Mouse (Mus musculus): ENCODE data around the gene Kdm5a. TPM values are rescaled to one million over a fixed set of nuclear protein-coding genes. Genes with fewer than 3 reads are reported as not detected.

The Kdm5a gene
- 13.7 and 15.9 TPM in 2 replicates for polyA plus RNA-seq (2015; fragmentation: Nextera tagmentation; extraction: Ambion mirVana)

- Histone ChIP-seq H3K4me2 (peak within 1 kb of the TSS; percentile 80), H3K27ac (replicated peaks) (peak within 1 kb of the TSS; percentile 94), H3K4me1 (replicated peaks) (peaks cover 24% of the 10 kb centered on the region), H3K36me3 (replicated peaks) (peaks cover 24% of the 10 kb centered on the region), H3K4me3 (replicated peaks) (peak within 1 kb of the TSS; percentile 99), H3K27me3 (no peaks in the 10 kb centered on the region), H3K9ac (peak within 1 kb of the TSS; percentile 88), H3K9me3 (replicated peaks) (no peaks in the 10 kb centered on the region)
- peak; percentile 96 for ATAC-seq (ENCODE audit: insufficient read depth)
- WGBS (ENCODE audit: insufficient replicate concordance), result under 1% methylated on average over 71 of the region's 71 CpGs
These were observed at the start of gene Kdm5a, which contains the start of gene Ccdc77 for GRCm38 (mm10) chr6:120363688-120364522. Gene Kdm5a (plus strand): TSS chr6:120364124. Gene Ccdc77 (minus strand): TSS chr6:120364374.

- ATAC-seq (ENCODE audit: insufficient read depth), result no peak
These were observed 45.5 kb upstream of the Kdm5a start for GRCm38 (mm10) chr6:120318303-120318940.

GRCm38 (mm10) chr6:120319129-120319528 lies 44.8 kb upstream of the Kdm5a start:
- no peaks in the 10 kb centered on the region for H3K9me3 ChIP-seq (replicated peaks)
- WGBS (ENCODE audit: insufficient replicate concordance), result 77% methylated on average over 9 of the region's 9 CpGs
- H3K4me3 ChIP-seq (replicated peaks), result no peak overlapping the region
- H3K27me3 ChIP-seq, result no peaks in the 10 kb centered on the region
- H3K4me2 ChIP-seq, result no peak overlapping the region
- no peak overlapping the region for H3K9ac ChIP-seq
- H3K27ac ChIP-seq (replicated peaks), result no peak overlapping the region
- no peak for ATAC-seq (ENCODE audit: insufficient read depth)
- H3K4me1 ChIP-seq (replicated peaks), result no peaks in the 10 kb centered on the region
- peaks cover 8% of the 10 kb centered on the region for H3K36me3 ChIP-seq (replicated peaks)

More at GRCm38 (mm10) chr6:120318303-120318940, 45.5 kb upstream of the Kdm5a start:
- no peak overlapping the region for H3K9ac ChIP-seq
- H3K27me3 ChIP-seq, result no peaks in the 10 kb centered on the region
- H3K27ac ChIP-seq (replicated peaks), result no peak overlapping the region
- H3K4me1 ChIP-seq (replicated peaks), result no peaks in the 10 kb centered on the region
- no peak overlapping the region for H3K4me3 ChIP-seq (replicated peaks)
- WGBS (ENCODE audit: insufficient replicate concordance), result 58% methylated on average over 11 of the region's 11 CpGs
- H3K9me3 ChIP-seq (replicated peaks), result no peaks in the 10 kb centered on the region
- no peak overlapping the region for H3K4me2 ChIP-seq
- peaks cover 1% of the 10 kb centered on the region; the same call in 1 of the 2 replicates for H3K36me3 ChIP-seq (replicated peaks)

- H3K4me2 ChIP-seq, result no peak overlapping the region
- no peak for ATAC-seq (ENCODE audit: insufficient read depth)
These were observed 43.6 kb upstream of the Kdm5a start for GRCm38 (mm10) chr6:120320369-120320768.

GRCm38 (mm10) chr6:120324295-120324927 lies 39.5 kb upstream of the Kdm5a start:
- Histone ChIP-seq H3K27ac (replicated peaks) (no peak overlapping the region), H3K4me1 (replicated peaks) (no peaks in the 10 kb centered on the region), H3K4me2 (no peak overlapping the region), H3K9ac (no peak overlapping the region), H3K36me3 (replicated peaks) (peaks cover 39% of the 10 kb centered on the region), H3K4me3 (replicated peaks) (no peak overlapping the region), H3K27me3 (no peaks in the 10 kb centered on the region), H3K9me3 (replicated peaks) (no peaks in the 10 kb centered on the region)
- no peak for ATAC-seq (ENCODE audit: insufficient read depth)
- WGBS (ENCODE audit: insufficient replicate concordance), result 34% methylated on average over 6 of the region's 6 CpGs

More at GRCm38 (mm10) chr6:120320369-120320768, 43.6 kb upstream of the Kdm5a start:
- H3K4me3 ChIP-seq (replicated peaks), result no peak overlapping the region
- H3K27me3 ChIP-seq, result no peaks in the 10 kb centered on the region
- no peak overlapping the region for H3K27ac ChIP-seq (replicated peaks)
- WGBS (ENCODE audit: insufficient replicate concordance), result 69% methylated on average over 2 of the region's 2 CpGs
- H3K9me3 ChIP-seq (replicated peaks), result no peaks in the 10 kb centered on the region
- H3K9ac ChIP-seq, result no peak overlapping the region
- H3K36me3 ChIP-seq (replicated peaks), result peaks cover 19% of the 10 kb centered on the region
- no peaks in the 10 kb centered on the region for H3K4me1 ChIP-seq (replicated peaks)

GRCm38 (mm10) chr6:120332351-120332750 lies 31.6 kb upstream of the Kdm5a start:
- no peaks in the 10 kb centered on the region for H3K9me3 ChIP-seq (replicated peaks)
- no peak for ATAC-seq (ENCODE audit: insufficient read depth)
- no peaks in the 10 kb centered on the region for H3K4me1 ChIP-seq (replicated peaks)
- no peak overlapping the region for H3K4me3 ChIP-seq (replicated peaks)
- 65% methylated on average over 2 of the region's 2 CpGs for whole genome bisulfite sequencing (ENCODE audit: insufficient replicate concordance)
- H3K4me2 ChIP-seq, result no peak overlapping the region
- peaks cover 91% of the 10 kb centered on the region for H3K36me3 ChIP-seq (replicated peaks)
- no peak overlapping the region for H3K9ac ChIP-seq
- no peak overlapping the region for H3K27ac ChIP-seq (replicated peaks)
- H3K27me3 ChIP-seq, result no peaks in the 10 kb centered on the region

GRCm38 (mm10) chr6:120343992-120344391 lies 19.9 kb upstream of the Kdm5a start:
- Histone ChIP-seq H3K4me2 (no peak overlapping the region), H3K27me3 (no peaks in the 10 kb centered on the region), H3K9me3 (replicated peaks) (no peaks in the 10 kb centered on the region), H3K27ac (replicated peaks) (no peak overlapping the region), H3K36me3 (replicated peaks) (peaks cover 97% of the 10 kb centered on the region), H3K4me3 (replicated peaks) (no peak overlapping the region), H3K4me1 (replicated peaks) (no peaks in the 10 kb centered on the region), H3K9ac (no peak overlapping the region)
- 73% methylated on average over 1 of the region's 1 CpGs for WGBS (ENCODE audit: insufficient replicate concordance)
- no peak for ATAC-seq (ENCODE audit: insufficient read depth)

GRCm38 (mm10) chr6:120349018-120349417 lies 14.9 kb upstream of the Kdm5a start:
- H3K4me2 ChIP-seq, result no peak overlapping the region
- no peak overlapping the region for H3K9ac ChIP-seq
- no peaks in the 10 kb centered on the region for H3K9me3 ChIP-seq (replicated peaks)
- H3K27me3 ChIP-seq, result no peaks in the 10 kb centered on the region
- no peak overlapping the region for H3K27ac ChIP-seq (replicated peaks)
- ATAC-seq (ENCODE audit: insufficient read depth), result no peak
- 68% methylated on average over 3 of the region's 3 CpGs for WGBS (ENCODE audit: insufficient replicate concordance)
- H3K4me1 ChIP-seq (replicated peaks), result no peaks in the 10 kb centered on the region; the same call in 1 of the 2 replicates
- no peak overlapping the region for H3K4me3 ChIP-seq (replicated peaks)
- peaks cover 92% of the 10 kb centered on the region for H3K36me3 ChIP-seq (replicated peaks)

- H3K36me3 ChIP-seq (replicated peaks), result peaks cover 24% of the 10 kb centered on the region
- peak overlapping the region; percentile 70 for H3K4me3 ChIP-seq (replicated peaks)
- peak overlapping the region; percentile 96 for H3K27ac ChIP-seq (replicated peaks)
- H3K9ac ChIP-seq, result peak overlapping the region; percentile 73
- no peak for ATAC-seq (ENCODE audit: insufficient read depth)
- 18% methylated on average over 5 of the region's 5 CpGs for WGBS (ENCODE audit: insufficient replicate concordance)
- no peaks in the 10 kb centered on the region for H3K27me3 ChIP-seq
- peaks cover 11% of the 10 kb centered on the region for H3K4me1 ChIP-seq (replicated peaks)
- H3K4me2 ChIP-seq, result peak overlapping the region; percentile 72
- no peaks in the 10 kb centered on the region for H3K9me3 ChIP-seq (replicated peaks)
These were observed 7.4 kb upstream of the Kdm5a start for GRCm38 (mm10) chr6:120356478-120356877.

GRCm38 (mm10) chr6:120356951-120357945 lies 6.7 kb upstream of the Kdm5a start:
- Histone ChIP-seq H3K4me3 (replicated peaks) (peak overlapping the region; percentile 70), H3K9me3 (replicated peaks) (no peaks in the 10 kb centered on the region), H3K9ac (peak overlapping the region; percentile 73), H3K4me2 (peak overlapping the region; percentile 72), H3K27ac (replicated peaks) (peak overlapping the region; percentile 96), H3K27me3 (no peaks in the 10 kb centered on the region), H3K4me1 (replicated peaks) (peaks cover 11% of the 10 kb centered on the region), H3K36me3 (replicated peaks) (peaks cover 17% of the 10 kb centered on the region)
- peak; percentile 98 for ATAC-seq (ENCODE audit: insufficient read depth)
- WGBS (ENCODE audit: insufficient replicate concordance), result under 1% methylated on average over 31 of the region's 31 CpGs
